Mouse (Mus musculus) neural tube, embryonic 14.5 days (tissue): Measurements from ENCODE around the gene Sgsm2. TPM values are rescaled to one million over a fixed set of nuclear protein-coding genes. Genes with fewer than 3 reads are reported as not detected.

ENCODE experiments used
- ATAC-seq: fragments of 200-750 bp; cut with Nextera tagmentation; 2 replicates; pipeline ENCODE4 v1.8.0; 2017; ENCODE audit warnings: low read depth, mild to moderate bottlenecking, moderate TSS enrichment, moderate library complexity
- H3K27ac ChIP-seq: fragments of 300-500 bp; sonication (generic); 2 replicates; pipeline ENCODE4 v1.5.1; 2014; ENCODE audit warnings: low read depth, mild to moderate bottlenecking, control low read depth, low read length, moderate library complexity, mixed read lengths
- H3K27me3 ChIP-seq: fragments of 300-500 bp; sonication (generic); 2 replicates; pipeline ENCODE4 v1.6.1; 2014; ENCODE audit warnings: low read length; ENCODE audit not compliant: control insufficient read depth, insufficient read depth
- H3K36me3 ChIP-seq: fragments of 300-500 bp; sonication (generic); 2 replicates; pipeline ENCODE4 v1.6.1; 2014; ENCODE audit warnings: low read length, mixed read lengths; ENCODE audit not compliant: control insufficient read depth, insufficient read depth
- H3K4me1 ChIP-seq: fragments of 300-500 bp; sonication (generic); 2 replicates; pipeline ENCODE4 v1.6.1; 2014; ENCODE audit warnings: low read length; ENCODE audit not compliant: control insufficient read depth, insufficient read depth
- H3K4me2 ChIP-seq: fragments of 300-500 bp; sonication (generic); 2 replicates; pipeline ENCODE4 v1.6.1; 2014; ENCODE audit warnings: mild to moderate bottlenecking, low read depth, low read length, control low read depth
- H3K4me3 ChIP-seq: fragments of 300-500 bp; sonication (generic); 2 replicates; pipeline ENCODE4 v1.5.1; 2014; ENCODE audit warnings: low read depth, low read length, control low read depth, mixed read lengths
- H3K9ac ChIP-seq: fragments of 300-500 bp; sonication (generic); replicated peaks from 2 replicates; pipeline ENCODE4 v1.6.1; 2014; ENCODE audit warnings: low read depth, mild to moderate bottlenecking, control low read depth, low read length, mixed read lengths
- H3K9me3 ChIP-seq: fragments of 300-500 bp; sonication (generic); 2 replicates; pipeline ENCODE4 v1.6.1; 2016; ENCODE audit warnings: low read length; ENCODE audit not compliant: control insufficient read depth
- whole genome bisulfite sequencing: fragments of 180-500 bp; shearing (Covaris S2); extraction: QIAGEN DNeasy Blood & Tissue Kit; methylation state at CpG from one replicate; pipeline ENCODE4 v1.1.7; 2014; 5-methylcytosine and 5-hydroxymethylcytosine counted together
- polyA plus RNA-seq: library from polyadenylated mRNA; unstranded; fragments of >200 nt; fragmentation: Nextera tagmentation; extraction: Ambion mirVana; gene quantifications from 2 replicates; pipeline ENCODE4 v1.2.1, GENCODE M21; 2014

Sgsm2 gene
- polyA plus RNA-seq, 1 experiment from 2014 or later: 28.7 TPM

DNA sequence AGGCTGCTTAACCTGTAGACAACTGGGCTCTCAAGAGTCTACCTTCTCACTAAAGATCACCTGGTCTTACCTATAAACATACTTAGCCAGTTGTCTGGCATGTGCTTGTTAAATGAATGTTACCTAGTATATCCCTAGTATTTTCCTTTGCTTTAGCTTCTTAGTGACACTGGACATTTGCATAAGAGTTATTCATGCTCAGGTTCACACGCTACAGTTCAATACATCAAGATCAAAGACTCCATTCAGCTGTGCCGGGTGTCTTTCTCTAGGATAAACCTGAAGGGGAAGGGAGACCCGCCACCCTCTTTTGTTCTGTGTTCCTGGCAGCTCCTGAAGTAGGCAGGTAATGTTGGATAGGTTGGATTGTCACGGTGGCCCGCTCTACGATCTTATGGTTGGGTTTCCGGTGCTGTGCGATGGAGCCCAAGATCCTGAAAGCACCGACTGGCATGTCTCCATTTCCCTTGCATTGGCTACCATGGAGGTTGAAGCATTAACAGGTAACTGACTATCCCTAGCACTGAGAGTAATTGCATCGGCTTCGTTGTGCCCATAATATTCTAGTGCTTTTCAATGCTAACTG lies 67.8 kb downstream of the Sgsm2 start:
- Histone ChIP-seq H3K9me3 (no peaks in the 10 kb centered on the region), H3K27me3 (no peaks in the 10 kb centered on the region), H3K4me2 (peak overlapping the region; percentile 76), H3K4me3 (no peak overlapping the region), H3K27ac (no peak overlapping the region), H3K9ac (no peak overlapping the region), H3K36me3 (no peaks in the 10 kb centered on the region), H3K4me1 (peaks cover 21% of the 10 kb centered on the region)
- ATAC-seq: no peak
- 13% methylated on average over 11 of the region's 11 CpGs for WGBS

GRCm38 (mm10) chr11:74828404-74828931 lies 68.4 kb downstream of the Sgsm2 start:
- Histone ChIP-seq H3K4me3 (no peak overlapping the region), H3K27me3 (no peaks in the 10 kb centered on the region), H3K9ac (no peak overlapping the region), H3K27ac (no peak overlapping the region), H3K9me3 (no peaks in the 10 kb centered on the region), H3K4me1 (peaks cover 17% of the 10 kb centered on the region), H3K36me3 (no peaks in the 10 kb centered on the region), H3K4me2 (no peak overlapping the region)
- ATAC-seq: no peak
- WGBS: 31% methylated on average over 2 of the region's 2 CpGs

DNA sequence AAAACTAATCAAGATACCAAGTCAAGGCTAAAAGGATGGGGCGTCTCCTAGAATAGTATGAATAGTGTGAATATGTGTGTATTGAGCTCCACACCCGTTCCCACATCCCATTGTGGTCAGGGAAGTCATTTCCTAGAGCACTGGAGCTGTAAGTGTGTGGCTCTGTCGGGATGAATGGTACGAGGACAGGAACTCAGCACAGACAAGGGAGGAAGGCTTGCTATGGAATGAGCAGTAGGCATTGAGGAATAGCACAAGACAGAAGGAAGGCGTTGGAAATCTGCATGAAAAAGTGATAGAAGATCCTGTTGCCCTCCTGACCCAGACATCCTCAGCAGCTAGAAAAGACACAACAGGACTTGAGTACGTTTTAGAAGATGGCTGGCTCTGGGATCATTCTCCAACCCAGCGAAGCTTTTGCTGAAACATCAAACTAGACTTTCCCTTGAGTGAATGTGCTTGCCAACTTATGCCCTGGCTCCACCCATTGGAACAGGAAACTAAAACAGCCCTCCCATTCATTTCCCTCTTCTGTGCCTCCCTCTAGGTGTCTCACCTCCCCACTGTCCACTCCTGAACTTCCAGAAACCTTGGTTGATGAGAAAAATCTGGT lies 69.0 kb downstream of the Sgsm2 start:
- Histone ChIP-seq H3K27me3 (no peaks in the 10 kb centered on the region), H3K4me2 (no peak overlapping the region), H3K9ac (no peak overlapping the region), H3K36me3 (no peaks in the 10 kb centered on the region), H3K4me1 (peaks cover 11% of the 10 kb centered on the region), H3K4me3 (no peak overlapping the region), H3K9me3 (no peaks in the 10 kb centered on the region), H3K27ac (no peak overlapping the region)
- ATAC-seq: no peak
- 73% methylated on average over 7 of the region's 7 CpGs for WGBS

DNA sequence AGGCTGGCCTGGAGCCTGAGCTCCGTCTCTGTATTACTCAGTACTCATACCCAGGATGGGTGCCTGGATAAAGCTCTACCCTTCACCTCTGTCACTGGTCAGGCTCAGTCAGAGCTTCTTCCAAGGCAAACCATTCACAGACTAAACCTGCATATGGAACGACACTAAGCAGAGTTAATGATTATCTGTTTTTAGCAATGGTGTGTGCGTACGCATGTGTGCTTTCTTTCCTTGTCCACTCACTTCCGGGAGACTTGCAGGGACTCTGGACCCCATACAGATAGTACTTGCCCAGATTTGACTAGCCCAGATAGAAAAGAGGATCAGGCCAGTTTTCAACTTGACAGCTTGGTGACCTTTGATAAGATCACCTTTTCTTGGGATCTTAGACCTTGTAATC lies 70.2 kb downstream of the Sgsm2 start:
- Histone ChIP-seq H3K27ac (no peak overlapping the region), H3K4me2 (no peak overlapping the region), H3K9ac (no peak overlapping the region), H3K9me3 (no peaks in the 10 kb centered on the region), H3K36me3 (no peaks in the 10 kb centered on the region), H3K4me1 (peaks cover 5% of the 10 kb centered on the region; the same call in 1 of the 2 replicates), H3K4me3 (no peak overlapping the region), H3K27me3 (no peaks in the 10 kb centered on the region)
- no peak for ATAC-seq
- 91% methylated on average over 5 of the region's 5 CpGs for WGBS

- Histone ChIP-seq H3K4me3 (no peak overlapping the region), H3K9me3 (no peaks in the 10 kb centered on the region), H3K9ac (no peak overlapping the region), H3K27me3 (no peaks in the 10 kb centered on the region), H3K4me1 (peaks cover 5% of the 10 kb centered on the region; the same call in 1 of the 2 replicates), H3K4me2 (no peak overlapping the region), H3K27ac (no peak overlapping the region), H3K36me3 (no peaks in the 10 kb centered on the region)
- no peak for ATAC-seq
- WGBS: 62% methylated on average over 7 of the region's 7 CpGs
Measured at GRCm38 (mm10) chr11:74826151-74826550, 70.7 kb downstream of the Sgsm2 start.

GRCm38 (mm10) chr11:74822746-74823440 lies 74.0 kb downstream of the Sgsm2 start:
- Histone ChIP-seq H3K27ac (no peak overlapping the region), H3K9ac (no peak overlapping the region), H3K4me2 (no peak overlapping the region), H3K9me3 (no peaks in the 10 kb centered on the region), H3K27me3 (no peaks in the 10 kb centered on the region), H3K36me3 (peaks cover 5% of the 10 kb centered on the region; the same call in 1 of the 2 replicates), H3K4me1 (no peaks in the 10 kb centered on the region), H3K4me3 (no peak overlapping the region)
- no peak for ATAC-seq
- 85% methylated on average over 7 of the region's 7 CpGs for WGBS

GRCm38 (mm10) chr11:74821463-74821862 lies 75.4 kb downstream of the Sgsm2 start:
- Histone ChIP-seq H3K27ac (no peak overlapping the region), H3K4me1 (no peaks in the 10 kb centered on the region), H3K27me3 (no peaks in the 10 kb centered on the region), H3K9me3 (no peaks in the 10 kb centered on the region), H3K4me3 (no peak overlapping the region), H3K9ac (no peak overlapping the region), H3K4me2 (no peak overlapping the region), H3K36me3 (peaks cover 16% of the 10 kb centered on the region)
- ATAC-seq: no peak
- WGBS: 33% methylated on average over 1 of the region's 1 CpGs

DNA sequence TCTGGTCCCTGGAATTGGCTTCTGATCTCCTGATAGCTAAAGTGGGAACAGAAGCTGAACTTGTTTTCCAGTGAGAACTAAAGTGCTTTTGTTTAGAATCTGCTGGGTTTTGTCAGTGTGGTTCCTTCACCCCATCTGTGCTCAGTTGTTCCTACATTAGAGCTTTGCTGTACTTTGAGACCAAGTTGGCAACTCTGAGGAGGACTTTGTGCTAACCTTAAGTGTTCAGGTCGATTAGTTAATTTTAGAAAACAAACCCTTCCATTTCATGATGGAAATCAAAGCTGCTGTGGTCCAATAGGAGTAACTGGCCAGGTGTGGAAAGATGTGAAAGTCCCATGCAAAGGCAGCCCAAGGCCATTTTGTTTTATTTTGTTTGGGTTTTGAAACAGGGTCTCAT lies 75.9 kb downstream of the Sgsm2 start:
- Histone ChIP-seq H3K9me3 (no peaks in the 10 kb centered on the region), H3K9ac (no peak overlapping the region), H3K4me2 (no peak overlapping the region), H3K27ac (no peak overlapping the region), H3K4me3 (no peak overlapping the region), H3K36me3 (peaks cover 16% of the 10 kb centered on the region), H3K27me3 (no peaks in the 10 kb centered on the region), H3K4me1 (no peaks in the 10 kb centered on the region)
- ATAC-seq: no peak
- WGBS: 79% methylated on average over 1 of the region's 1 CpGs

GRCm38 (mm10) chr11:74815795-74816194 lies 81.1 kb downstream of the Sgsm2 start:
- peaks cover 16% of the 10 kb centered on the region for H3K36me3 ChIP-seq
- ATAC-seq: no peak
- no peaks in the 10 kb centered on the region for H3K9me3 ChIP-seq
- H3K4me2 ChIP-seq: no peak overlapping the region
- no peak overlapping the region for H3K9ac ChIP-seq
- H3K4me3 ChIP-seq: no peak overlapping the region
- H3K27me3 ChIP-seq: no peaks in the 10 kb centered on the region
- no peak overlapping the region for H3K27ac ChIP-seq
- no peaks in the 10 kb centered on the region for H3K4me1 ChIP-seq
